Mouse (Mus musculus): ENCODE data around the gene Sfxn5.

Sfxn5 gene

GRCm38 (mm10) chr6:85333000-85333669, at the start of gene Sfxn5:
Gene Sfxn5, minus strand, starts transcription at chr6:85333422.
- DNase-seq (ENCODE audit: low read depth, low spot score) = peak; percentile 91

DNA sequence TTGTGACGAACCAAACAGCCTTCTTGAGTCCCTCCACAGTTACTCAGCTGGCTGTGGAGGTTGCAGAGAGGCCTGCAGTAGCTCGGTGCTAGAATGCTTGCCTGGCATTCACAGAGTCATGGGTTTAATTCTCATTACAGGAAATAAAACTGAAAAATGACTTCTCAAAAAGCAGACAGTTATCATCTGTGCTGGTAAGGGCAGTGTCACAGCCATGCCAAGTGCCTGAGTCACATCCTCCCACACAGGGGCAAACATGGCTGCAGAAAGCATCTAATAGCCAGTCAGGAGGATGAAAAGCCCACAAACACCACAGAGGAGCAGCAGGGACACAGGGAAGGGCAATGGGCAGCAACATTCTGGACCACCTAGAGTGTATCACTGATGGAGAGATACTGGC, 49.6 kb upstream of the Sfxn5 start:
- no peak for DNase-seq (ENCODE audit: low read depth, low spot score)

GRCm38 (mm10) chr6:85381648-85382020, 48.4 kb upstream of the Sfxn5 start:
- no peak for DNase-seq (ENCODE audit: low read depth, low spot score)

- DNase-seq (ENCODE audit: low read depth, low spot score) = peak; percentile 47
These were observed 47.9 kb upstream of the Sfxn5 start for GRCm38 (mm10) chr6:85380901-85381647.

- peak; percentile 79 for DNase-seq (ENCODE audit: low read depth, low spot score)
These were observed 47.1 kb upstream of the Sfxn5 start for GRCm38 (mm10) chr6:85380201-85380900.

DNA sequence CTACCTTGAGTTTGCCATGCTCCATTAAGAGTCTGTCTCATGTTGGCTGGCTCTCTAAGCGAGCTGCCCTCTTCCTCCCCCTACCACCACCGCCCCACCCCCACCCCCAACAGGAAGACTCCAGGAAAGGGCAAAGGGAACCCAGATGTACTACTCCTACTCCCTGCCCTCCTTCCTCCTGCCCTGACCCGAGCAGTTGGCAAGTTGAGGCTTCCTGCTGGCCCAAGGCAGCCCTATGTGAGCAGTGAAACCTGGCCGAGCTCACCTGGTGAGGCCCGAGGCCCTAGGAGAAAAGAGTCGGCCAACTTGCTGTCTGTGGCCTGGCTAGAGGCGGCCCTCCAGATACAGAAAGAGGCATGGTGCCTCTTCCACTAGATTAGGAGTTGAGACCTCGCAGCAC, 45.4 kb upstream of the Sfxn5 start:
- DNase-seq (ENCODE audit: low read depth, low spot score) = no peak

DNA sequence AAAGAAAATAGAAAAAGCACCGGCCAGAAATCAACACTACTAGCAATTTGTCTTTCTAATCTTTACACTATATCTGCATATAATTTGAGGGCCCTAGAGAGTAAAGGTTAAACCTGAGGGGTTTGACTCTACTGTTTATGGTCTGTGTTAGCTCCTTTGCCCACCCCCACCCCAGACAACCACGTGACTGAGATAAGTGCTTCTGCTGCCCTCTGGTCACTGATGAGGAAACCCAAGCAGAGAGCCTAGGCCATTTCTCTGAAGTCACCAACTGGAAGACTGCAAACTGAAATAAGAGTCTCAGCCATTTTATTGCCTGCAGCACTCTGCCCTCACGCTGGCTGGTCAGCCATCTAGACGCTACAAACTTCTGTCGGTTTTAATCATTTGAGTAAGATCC, 44.7 kb upstream of the Sfxn5 start:
- DNase-seq (ENCODE audit: low read depth, low spot score) = no peak

DNA sequence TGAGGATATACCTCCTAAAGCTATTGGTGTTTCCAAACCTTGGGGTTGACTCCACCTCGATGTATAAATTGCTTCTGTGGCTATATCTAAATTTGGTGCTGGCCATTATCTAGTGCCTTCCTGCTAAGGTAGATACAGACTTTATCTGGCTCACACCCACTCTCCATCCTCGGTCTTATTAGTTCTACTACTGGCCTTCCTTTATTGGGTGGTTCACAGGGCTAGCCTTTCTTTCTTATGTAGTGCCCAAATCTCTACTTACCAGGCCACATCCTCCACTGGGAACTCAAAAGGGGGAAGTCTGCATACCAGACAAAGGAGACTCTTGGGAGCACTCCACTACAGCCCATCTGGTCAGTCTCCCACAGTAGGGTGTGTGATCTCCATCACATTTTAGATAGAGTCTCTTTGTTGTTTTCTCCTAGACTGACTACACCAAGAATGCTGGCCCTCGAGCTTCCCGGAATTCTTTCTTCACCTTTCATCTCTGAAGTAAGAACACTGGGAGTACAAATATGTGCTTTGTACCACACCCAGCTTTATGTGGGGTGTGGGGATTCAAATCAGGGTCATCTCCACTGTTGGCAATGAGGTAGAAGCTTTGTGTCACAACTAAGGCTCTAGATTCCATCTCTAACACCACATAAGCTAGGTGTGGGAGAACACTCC, 44.0 kb upstream of the Sfxn5 start:
- DNase-seq (ENCODE audit: low read depth, low spot score) = peak; percentile 65

DNA sequence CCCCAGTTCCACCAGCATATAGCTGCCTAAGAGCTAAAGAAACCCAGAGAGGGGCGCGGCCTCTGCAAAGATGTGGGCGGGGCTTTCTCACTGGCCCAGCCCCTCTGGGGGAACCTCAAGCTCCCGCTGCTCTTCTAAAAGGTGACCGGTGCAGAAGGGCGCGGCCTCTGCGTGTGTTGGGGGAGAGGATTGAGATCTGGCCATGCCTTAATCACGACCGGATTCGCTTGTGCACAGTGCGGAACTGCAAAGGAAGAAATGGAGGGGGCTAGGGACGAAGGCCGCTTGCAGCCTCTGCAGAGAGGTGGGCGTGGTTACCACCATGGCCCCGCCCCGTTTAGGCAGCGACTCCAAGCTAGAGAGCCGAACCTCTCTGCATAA, 41.5 kb upstream of the Sfxn5 start:
- DNase-seq (ENCODE audit: low read depth, low spot score) = peak; percentile 97

- DNase-seq (ENCODE audit: low read depth, low spot score) = no peak
These were observed 40.9 kb upstream of the Sfxn5 start, which contains the start of gene Rab11fip5 for GRCm38 (mm10) chr6:85373951-85374733. Gene Rab11fip5, minus strand, starts transcription at chr6:85374634.

- DNase-seq (ENCODE audit: low read depth, low spot score) = no peak
These were observed 40.0 kb upstream of the Sfxn5 start for GRCm38 (mm10) chr6:85373066-85373860.

DNA sequence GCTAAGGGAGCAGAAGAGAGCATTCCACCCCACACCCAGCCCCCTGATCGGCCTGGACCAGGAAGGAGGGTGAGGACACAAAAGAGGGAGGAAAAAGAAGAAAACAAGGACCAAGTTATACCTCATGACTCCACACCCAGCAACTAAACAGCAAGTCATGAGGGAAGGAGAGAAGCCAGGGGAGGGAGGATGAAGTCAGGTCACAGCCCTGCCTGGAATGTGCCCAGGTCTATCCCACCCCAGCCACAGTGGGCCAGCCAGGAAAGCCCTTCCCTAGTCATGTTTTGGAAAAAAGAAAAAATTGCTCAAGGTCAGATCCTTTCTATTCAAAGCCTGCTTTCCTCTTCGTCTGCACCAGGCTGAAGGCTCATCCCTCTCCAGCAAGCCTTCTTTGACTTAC, 39.3 kb upstream of the Sfxn5 start:
- no peak for DNase-seq (ENCODE audit: low read depth, low spot score)

GRCm38 (mm10) chr6:85371859-85372405, 38.7 kb upstream of the Sfxn5 start:
- DNase-seq (ENCODE audit: low read depth, low spot score) = no peak

GRCm38 (mm10) chr6:85370666-85371430, 37.6 kb upstream of the Sfxn5 start:
- DNase-seq (ENCODE audit: low read depth, low spot score) = no peak

- DNase-seq (ENCODE audit: low read depth, low spot score) = no peak
These were observed 36.8 kb upstream of the Sfxn5 start for GRCm38 (mm10) chr6:85370041-85370440.

- DNase-seq (ENCODE audit: low read depth, low spot score) = no peak
These were observed 36.1 kb upstream of the Sfxn5 start for GRCm38 (mm10) chr6:85369181-85369860.

DNA sequence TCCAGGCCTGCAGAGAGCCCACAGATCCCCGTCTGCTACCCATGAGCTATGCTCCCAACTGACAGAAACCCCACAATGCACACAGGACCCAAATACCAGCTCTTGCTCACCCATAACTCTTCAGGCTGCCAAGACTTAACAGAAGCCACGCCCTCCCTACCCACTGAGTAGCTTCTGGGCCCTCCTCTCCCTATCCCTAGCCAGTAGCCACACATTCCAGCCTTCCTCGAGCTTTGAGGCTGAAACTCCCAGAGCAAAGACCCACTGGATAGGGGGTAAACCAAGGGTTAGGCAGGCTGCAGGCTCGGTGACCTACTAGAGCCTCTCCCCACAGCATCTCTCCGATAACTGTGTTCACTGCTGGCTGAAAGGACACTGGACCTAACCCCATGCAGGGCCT, 35.5 kb upstream of the Sfxn5 start:
- DNase-seq (ENCODE audit: low read depth, low spot score) = no peak

- DNase-seq (ENCODE audit: low read depth, low spot score) = no peak
These were observed 34.9 kb upstream of the Sfxn5 start for GRCm38 (mm10) chr6:85368166-85368565.

DNA sequence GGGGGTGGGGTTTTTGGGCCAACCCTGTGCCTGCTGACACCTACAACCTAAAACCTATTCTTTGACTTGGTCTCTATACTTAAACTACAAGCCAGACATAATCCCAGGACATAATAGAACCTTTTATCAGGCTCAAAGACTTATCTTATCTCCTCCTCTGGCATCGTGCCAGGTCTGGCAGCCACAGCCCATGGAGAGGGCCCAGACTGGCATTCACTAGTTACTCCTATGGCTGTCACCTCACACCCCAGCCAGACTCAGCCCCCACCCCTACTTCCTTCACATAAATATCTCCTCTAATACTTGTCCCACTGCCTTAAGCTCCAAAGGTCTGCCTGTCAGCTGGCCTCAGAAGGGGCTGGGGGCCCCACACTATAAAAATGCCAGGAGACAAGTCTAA, 33.2 kb upstream of the Sfxn5 start:
- DNase-seq (ENCODE audit: low read depth, low spot score) = no peak
